Mouse (Mus musculus): ENCODE results near the gene Lgi4. TPM values are rescaled to one million over a fixed set of nuclear protein-coding genes. Genes with fewer than 3 reads are reported as not detected.

Gene Lgi4
- total and polyA plus RNA-seq, 3 experiments = not detected

DNA sequence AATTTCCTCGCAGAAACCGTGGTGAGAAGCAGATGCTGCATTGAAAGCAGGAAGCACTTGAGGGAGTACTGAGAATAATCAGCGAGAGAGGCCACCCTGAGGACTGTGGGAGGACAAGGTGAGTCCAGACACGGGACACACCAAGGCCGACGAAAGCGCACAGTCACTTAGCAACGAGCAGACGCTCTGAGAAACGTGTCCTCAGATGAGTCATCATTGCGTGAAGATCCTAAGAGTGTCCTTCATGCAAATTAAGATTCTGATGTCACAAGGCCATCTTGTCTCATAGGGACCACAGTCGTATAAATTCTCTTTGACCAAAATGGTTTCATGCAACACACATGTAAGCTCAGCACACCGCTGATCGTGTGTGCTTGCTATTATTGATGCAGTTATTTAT, 41.6 kb downstream of the Lgi4 start (continued):
- no peak for TF ChIP-seq ZMIZ1 (IDR thresholded peaks at IDR 0.05; ENCODE audit: low read depth, low read length)
- TF ChIP-seq POLR2AphosphoS2 (IDR thresholded peaks at IDR 0.05; ENCODE audit: low read depth, low read length) = no peak
- peak; percentile 29; the same call in 1 of the 2 replicates for TF ChIP-seq HCFC1 (IDR thresholded peaks at IDR 0.05; ENCODE audit: low read depth, low read length)
- no peak for TF ChIP-seq RAD21 (IDR thresholded peaks at IDR 0.05; ENCODE audit: low read depth, low read length)
- no peak for TF ChIP-seq RCOR1 (conservative IDR thresholded peaks at IDR 0.05; ENCODE audit: low read depth, low read length)
- peak; percentile 37 for TF ChIP-seq ELF1 (IDR thresholded peaks at IDR 0.05; ENCODE audit: low read depth, low read length)

DNA sequence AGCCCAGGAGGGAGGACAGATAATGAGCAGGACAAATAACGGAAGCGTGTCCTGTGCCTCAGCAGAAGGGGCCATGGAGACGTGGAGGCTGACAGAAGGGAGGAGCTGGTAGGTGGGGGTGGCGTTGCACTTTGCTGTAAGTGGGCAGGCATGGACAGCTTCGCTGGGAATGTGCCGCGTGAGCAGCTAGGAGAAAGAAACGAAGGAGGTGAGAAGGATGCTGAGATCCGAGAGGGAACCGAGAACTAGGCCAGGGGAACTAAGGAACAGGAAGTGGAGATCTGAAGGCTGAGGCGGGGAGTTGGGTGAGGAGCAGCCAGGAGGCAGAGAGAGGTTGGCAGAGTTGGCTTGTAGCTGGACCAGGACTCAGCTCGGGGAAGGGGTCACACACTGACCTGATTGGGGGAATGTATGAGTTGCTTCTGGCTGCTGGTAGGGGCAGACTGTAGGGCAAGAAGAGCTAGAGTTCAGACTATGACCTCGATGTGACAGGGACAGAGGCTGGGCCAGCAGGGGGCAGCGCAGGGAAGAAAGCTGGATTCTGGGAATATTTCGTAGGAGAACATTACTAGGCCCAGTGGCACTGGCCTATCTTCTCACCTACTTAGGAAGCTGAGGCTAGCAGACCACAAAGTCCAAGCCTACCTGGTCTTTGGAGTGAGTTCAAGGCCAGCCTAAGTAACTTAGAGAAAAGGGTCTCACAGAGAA, 46.1 kb downstream of the Lgi4 start:
- H3K9me3 ChIP-seq (replicated peaks; ENCODE audit: low read length) = no peaks in the 10 kb centered on the region
- in situ Hi-C loops (cut with MboI; ENCODE audit: low pct_ligation_motif_present, low pct_unique_long_range_greater_than_20kb, low sequenced_read_pairs) (no loop called here), dilution Hi-C loops (cut with MboI; ENCODE audit: extremely low pct_ligation_motif_present, extremely low pct_unique_long_range_greater_than_20kb, low sequenced_read_pairs) (no loop called here)
- H3K4me2 ChIP-seq (ENCODE audit: insufficient read depth, low read depth, poor library complexity, severe bottlenecking) = no peak overlapping the region
- H3K27me3 ChIP-seq (replicated peaks) = no peaks in the 10 kb centered on the region
- no peak for DNase-seq (ENCODE audit: extremely low read depth)
- no peak overlapping the region for H3K9ac ChIP-seq (ENCODE audit: insufficient read depth, low read depth)
- H3K27ac ChIP-seq (ENCODE audit: insufficient read depth, low read depth) = no peak overlapping the region
- H3K4me1 ChIP-seq (ENCODE audit: control insufficient read depth in 1 of 2, insufficient read depth in 2 of 2) = peaks cover 15 to 53% of the 10 kb centered on the region in 2 experiments
- peaks cover 0 to 67% of the 10 kb centered on the region in 2 experiments for H3K36me3 ChIP-seq (replicated peaks in 1 of 2; ENCODE audit: control insufficient read depth in 1 of 2, insufficient read depth in 1 of 2, low read length in 1 of 2)
- TF ChIP-seq TCF12 (IDR thresholded peaks at IDR 0.05; ENCODE audit: low read depth, low read length) = 0 out of 2 replicates have a peak, but pooled peaks have one; percentile 16
- TF ChIP-seq PAX5 (IDR thresholded peaks at IDR 0.05; ENCODE audit: low read length) = no peak
- TF ChIP-seq ETS1 (conservative IDR thresholded peaks at IDR 0.05; ENCODE audit: low read depth, low read length) = no peak
- TF ChIP-seq ELF1 (IDR thresholded peaks at IDR 0.05; ENCODE audit: low read depth, low read length) = peak; percentile 14; the same call in 1 of the 2 replicates
- no peak for TF ChIP-seq JUN (IDR thresholded peaks at IDR 0.05; ENCODE audit: insufficient read depth, low read depth, low read length)
- TF ChIP-seq TBP (conservative IDR thresholded peaks at IDR 0.05; ENCODE audit: low read depth, low read length) = no peak
- TF ChIP-seq SMC3 (IDR thresholded peaks at IDR 0.05; ENCODE audit: low read depth, low read length) = peak; percentile 77
- no peak for TF ChIP-seq ZKSCAN1 (IDR thresholded peaks at IDR 0.05; ENCODE audit: borderline replicate concordance, low read depth, low read length)
- peak; percentile 58 for TF ChIP-seq RAD21 (IDR thresholded peaks at IDR 0.05; ENCODE audit: low read depth, low read length)
- no peak for TF ChIP-seq GABPA (IDR thresholded peaks at IDR 0.05; ENCODE audit: insufficient replicate concordance, low read depth, low read length)
- no peak for TF ChIP-seq NRF1 (IDR thresholded peaks at IDR 0.05; ENCODE audit: low read depth, low read length)
- no peak for TF ChIP-seq EP300 (IDR thresholded peaks at IDR 0.05; ENCODE audit: low read length)
- TF ChIP-seq MYC (IDR thresholded peaks at IDR 0.05; ENCODE audit: low read depth, low read length) = no peak
- TF ChIP-seq ZNF384 (IDR thresholded peaks at IDR 0.05; ENCODE audit: low read depth, low read length) = no peak
- TF ChIP-seq MAX (IDR thresholded peaks at IDR 0.05; ENCODE audit: low read length) = no peak
- TF ChIP-seq E2F4 (IDR thresholded peaks at IDR 0.05; ENCODE audit: insufficient replicate concordance, low read depth, low read length) = no peak
- TF ChIP-seq UBTF (IDR thresholded peaks at IDR 0.05; ENCODE audit: low read depth, low read length) = no peak
- TF ChIP-seq CTCF (conservative IDR thresholded peaks at IDR 0.05 in 1 of 2, IDR thresholded peaks at IDR 0.05 in 1 of 2; ENCODE audit: low read depth in 2 of 2, low read length in 2 of 2) = peak; percentile 41 to 76
- TF ChIP-seq RCOR1 (conservative IDR thresholded peaks at IDR 0.05; ENCODE audit: low read depth, low read length) = no peak
- no peak for TF ChIP-seq MAFK (IDR thresholded peaks at IDR 0.05; ENCODE audit: insufficient replicate concordance, low read length)
- TF ChIP-seq ZC3H11A (IDR thresholded peaks at IDR 0.05; ENCODE audit: low read depth, low read length) = no peak
- H3K4me3 ChIP-seq (replicated peaks in 1 of 3; ENCODE audit: low read depth in 2 of 3, low read length in 2 of 3, poor library complexity in 1 of 3) = no peak overlapping the region
- no peaks in the 10 kb centered on the region for H3K79me2 ChIP-seq (replicated peaks; ENCODE audit: control insufficient read depth, extremely low read depth, insufficient read depth, poor library complexity, severe bottlenecking)

Measured in CH12.LX (cell line).